40 mouse cellular contexts compared by ENCODE assay signal in genomic region chr9:35502361-35503000, GRCm38 (mm10). TPM values are rescaled to one million over a fixed set of nuclear protein-coding genes. Genes with fewer than 3 reads are reported as not detected.
"Had no signal": no experiment of that assay in that cellular context is flagged by ENCODE, and none has a peak within 500 bp of the region (broad histone marks: within the 10 kb centered on the region; RNA-seq: fewer than 3 reads in every experiment).

No protein-coding gene starts in this region.

- DNase-seq: gastrocnemius, adult 2 months; gastrocnemius, postnatal 10 days; gastrocnemius, postnatal 25 days; heart, adult 2 months; heart, postnatal 14 days; heart, postnatal 36 days; kidney, adult 11 months; kidney, adult 2 months; kidney, adult 9 months; kidney, postnatal 14 days; kidney, postnatal 36 days; layer of hippocampus, adult 9-11 months; left cerebral cortex, postnatal 4 days had no signal

- H3K9me3 ChIP-seq: heart, embryonic 13.5 days; heart, embryonic 15.5 days; hindbrain, embryonic 13.5 days; hindbrain, embryonic 15.5 days; kidney, embryonic 15.5 days; limb, embryonic 12.5 days; liver, embryonic 12.5 days had no signal

- H3K27me3 ChIP-seq: heart, embryonic 13.5 days; heart, embryonic 15.5 days; hindbrain, embryonic 13.5 days; hindbrain, embryonic 15.5 days; kidney, embryonic 15.5 days; limb, embryonic 12.5 days; liver, embryonic 12.5 days had no signal

- H3K36me3 ChIP-seq: liver, embryonic 12.5 days had no signal

- H3K9ac ChIP-seq: heart, embryonic 13.5 days; heart, embryonic 15.5 days; hindbrain, embryonic 13.5 days; hindbrain, embryonic 15.5 days; kidney, embryonic 15.5 days; limb, embryonic 12.5 days; liver, embryonic 12.5 days; liver, embryonic 14.5 days had no signal

- ATAC-seq: hindbrain, postnatal 0 days; intestine, embryonic 16.5 days; liver, embryonic 12.5 days had no signal

- H3K4me3 ChIP-seq: gastrocnemius, adult 2 months; heart, adult 2 months; heart, embryonic 13.5 days; heart, embryonic 15.5 days; hindbrain, embryonic 13.5 days; hindbrain, embryonic 15.5 days; kidney, embryonic 15.5 days; left cerebral cortex, adult 2 months; limb, embryonic 12.5 days; liver, embryonic 12.5 days had no signal

- H3K4me1 ChIP-seq: hindbrain, embryonic 15.5 days; kidney, embryonic 15.5 days; liver, embryonic 12.5 days had no signal

- H3K27ac ChIP-seq: gastrocnemius, adult 2 months; heart, adult 2 months; heart, embryonic 13.5 days; heart, embryonic 15.5 days; hindbrain, embryonic 13.5 days; hindbrain, embryonic 15.5 days; hindbrain, postnatal 0 days; kidney, embryonic 15.5 days; kidney, postnatal 0 days; left cerebral cortex, adult 2 months; limb, embryonic 12.5 days; liver, embryonic 12.5 days; liver, embryonic 14.5 days had no signal

- H3K4me2 ChIP-seq: heart, embryonic 11.5 days; heart, embryonic 13.5 days; heart, embryonic 15.5 days; hindbrain, embryonic 13.5 days; hindbrain, embryonic 15.5 days; kidney, embryonic 15.5 days; limb, embryonic 12.5 days; liver, embryonic 12.5 days had no signal

RNA-seq across cellular contexts. Expression of gene Gm1113, which starts 15.6 kb away (rescaled TPM):
- total RNA-seq: gastrocnemius, adult 2 months; gastrocnemius, postnatal 10 days; gastrocnemius, postnatal 25 days; gastrocnemius, postnatal 4 days; heart, adult 2 months; heart, postnatal 14 days; heart, postnatal 36 days; hematopoietic stem cell, adult 5-6 weeks; hindbrain, postnatal 0 days; layer of hippocampus, adult 18-20 months; layer of hippocampus, adult 8-10 months; layer of hippocampus, postnatal 25 days; left cerebral cortex, adult 2 months; left cerebral cortex, postnatal 10 days; left cerebral cortex, postnatal 25 days; left cerebral cortex, postnatal 4 days; liver, adult 2 months had no signal
- polyA plus RNA-seq: frontal cortex, adult 2 months; heart, adult 2 months; heart, embryonic 11.5 days; heart, embryonic 13.5 days; heart, embryonic 15.5 days; heart, postnatal 0 days; hindbrain, embryonic 11.5 days; hindbrain, embryonic 13.5 days; hindbrain, embryonic 15.5 days; hindbrain, postnatal 0 days; intestine, embryonic 14.5 days; intestine, embryonic 16.5 days; kidney, adult 2 months; kidney, embryonic 15.5 days; kidney, postnatal 0 days; large intestine, adult 2 months; limb, embryonic 12.5 days; limb, embryonic 14.5 days; liver, adult 2 months; liver, embryonic 12.5 days; liver, embryonic 14.5 days had no signal

RNA-seq across cellular contexts. Expression of gene Ddx25, which starts 55.8 kb away (rescaled TPM):
- total RNA-seq: gastrocnemius, adult 2 months; gastrocnemius, postnatal 25 days; heart, adult 2 months; heart, postnatal 14 days; heart, postnatal 36 days; hematopoietic stem cell, adult 5-6 weeks; liver, adult 2 months had no signal
